Comparison of ENCODE assay signal across 8 mouse cellular contexts in genomic region chr11:88046323-88046937, GRCm38 (mm10). TPM values are rescaled to one million over a fixed set of nuclear protein-coding genes. Genes with fewer than 3 reads are reported as not detected.
DNase-seq lines count a peak whose midpoint lies in the region; ATAC-seq and TF ChIP-seq lines count a peak whose summit lies in the region.

No protein-coding gene starts in this region.

- H3K4me2 ChIP-seq in intestine, embryonic 15.5 days (replicated peaks), result peak overlapping the region; percentile 61
- H3K4me2 ChIP-seq in neural tube, embryonic 13.5 days, result peak overlapping the region; percentile 70

- H3K9me3 ChIP-seq in embryonic facial prominence, embryonic 10.5 days, result no peaks in the 10 kb centered on the region
- no peaks in the 10 kb centered on the region for H3K9me3 ChIP-seq in intestine, embryonic 15.5 days
- H3K9me3 ChIP-seq in neural tube, embryonic 13.5 days, result no peaks in the 10 kb centered on the region

- peaks cover 30% of the 10 kb centered on the region for H3K36me3 ChIP-seq in C2C12 (ENCODE audit: control insufficient read depth, insufficient read depth)
- H3K36me3 ChIP-seq in embryonic facial prominence, embryonic 10.5 days (replicated peaks), result peaks cover 45% of the 10 kb centered on the region
- no peaks in the 10 kb centered on the region for H3K36me3 ChIP-seq in intestine, embryonic 15.5 days
- peaks cover 20% of the 10 kb centered on the region for H3K36me3 ChIP-seq in neural tube, embryonic 13.5 days

- TF ChIP-seq CTCF in C2C12 (IDR thresholded peaks at IDR 0.05; ENCODE audit: control insufficient read depth, insufficient read depth, insufficient read length), result no peak

- H3K4me1 ChIP-seq in embryonic facial prominence, embryonic 10.5 days, result peaks cover 35% of the 10 kb centered on the region
- peaks cover 16% of the 10 kb centered on the region for H3K4me1 ChIP-seq in intestine, embryonic 15.5 days (replicated peaks)
- H3K4me1 ChIP-seq in neural tube, embryonic 13.5 days (replicated peaks), result peaks cover 36% of the 10 kb centered on the region

- peak overlapping the region; percentile 100 for H3K27ac ChIP-seq in embryonic facial prominence, embryonic 10.5 days (replicated peaks)
- H3K27ac ChIP-seq in intestine, embryonic 15.5 days, result no peak overlapping the region
- H3K27ac ChIP-seq in neural tube, embryonic 13.5 days (replicated peaks), result peak overlapping the region; percentile 99

- H3K4me3 ChIP-seq in C2C12 (ENCODE audit: insufficient read depth, poor library complexity, severe bottlenecking), result peak overlapping the region; percentile 99
- peak overlapping the region; percentile 99 for H3K4me3 ChIP-seq in embryonic facial prominence, embryonic 10.5 days
- H3K4me3 ChIP-seq in intestine, embryonic 15.5 days (replicated peaks), result peak overlapping the region; percentile 99
- H3K4me3 ChIP-seq in neural tube, embryonic 13.5 days, result peak overlapping the region; percentile 99

- H3K27me3 ChIP-seq in C2C12 (ENCODE audit: control insufficient read depth, insufficient read depth, insufficient read length), result no peaks in the 10 kb centered on the region
- H3K27me3 ChIP-seq in embryonic facial prominence, embryonic 10.5 days (replicated peaks; ENCODE audit: low read depth, poor library complexity, severe bottlenecking), result no peaks in the 10 kb centered on the region
- no peaks in the 10 kb centered on the region for H3K27me3 ChIP-seq in intestine, embryonic 15.5 days (replicated peaks)
- H3K27me3 ChIP-seq in neural tube, embryonic 13.5 days, result no peaks in the 10 kb centered on the region

- no peak for ATAC-seq in cerebellum, adult (ENCODE audit: insufficient number of reproducible peaks, low FRiP score, low TSS enrichment)
- no peak for ATAC-seq in intestine, embryonic 15.5 days
- ATAC-seq in neural tube, embryonic 13.5 days (ENCODE audit: low read depth), result no peak

- H3K79me2 ChIP-seq in C2C12 (ENCODE audit: control insufficient read depth, insufficient read depth), result peaks cover 63% of the 10 kb centered on the region

- 67% methylated on average over 17 of the region's 17 CpGs for WGBS in embryonic facial prominence, embryonic 10.5 days
- 60% methylated on average over 17 of the region's 17 CpGs for WGBS in intestine, embryonic 15.5 days
- 63% methylated on average over 17 of the region's 17 CpGs for WGBS in neural tube, embryonic 13.5 days

- DNase-seq in cerebellum, adult 11-12 months, result peak; percentile 54
- no peak for DNase-seq in embryonic facial prominence, embryonic 10.5 days (ENCODE audit: low spot score)
- no peak for DNase-seq in frontal cortex, postnatal 10 days (ENCODE audit: low spot score in 2 of 2)
- no peak for DNase-seq in gastrocnemius, adult 18-20 months (ENCODE audit: low spot score)

- peak overlapping the region; percentile 100 for H3K9ac ChIP-seq in intestine, embryonic 15.5 days
- peak overlapping the region; percentile 100 for H3K9ac ChIP-seq in neural tube, embryonic 13.5 days

- no peak overlapping the region for H3ac ChIP-seq in C2C12 (ENCODE audit: control insufficient read depth, insufficient read length, low read depth)

- peaks cover 44% of the 10 kb centered on the region for H3K79me3 ChIP-seq in C2C12 (ENCODE audit: low read depth)

TF ChIP-seq in C2C12, 6 proteins besides CTCF, POLR2A, EP300 and RAD21:
- TF ChIP-seq USF1 (IDR thresholded peaks at IDR 0.05; ENCODE audit: low read depth), result no peak

RNA-seq across cellular contexts. Expression of gene Srsf1, which starts 0.7 kb away (rescaled TPM):
- 143 TPM for polyA plus RNA-seq in C2C12 (2012; fragmentation: generic; extraction: Trizol)
- 402 and 405 TPM in 2 replicates for polyA plus RNA-seq in embryonic facial prominence, embryonic 10.5 days (2016; fragmentation: Nextera tagmentation; extraction: Ambion mirVana)
- polyA plus RNA-seq in intestine, embryonic 15.5 days (2015; fragmentation: Nextera tagmentation; extraction: Ambion mirVana), result 237 and 244 TPM in 2 replicates
- polyA plus RNA-seq in neural tube, embryonic 13.5 days (2015; fragmentation: Nextera tagmentation; extraction: Ambion mirVana), result 281 and 354 TPM in 2 replicates
- 10 to 100 TPM; 53.7 to 75.2 TPM for total RNA-seq in gastrocnemius, adult 18-20 months (2021)

RNA-seq across cellular contexts. Expression of gene Vezf1, which starts 21.6 kb away (rescaled TPM):
- 13.3 TPM for polyA plus RNA-seq in C2C12 (2012; fragmentation: generic; extraction: Trizol)
- polyA plus RNA-seq in embryonic facial prominence, embryonic 10.5 days (2016; fragmentation: Nextera tagmentation; extraction: Ambion mirVana), result 59.4 and 60.0 TPM in 2 replicates
- 30.4 and 32.4 TPM in 2 replicates for polyA plus RNA-seq in intestine, embryonic 15.5 days (2015; fragmentation: Nextera tagmentation; extraction: Ambion mirVana)
- polyA plus RNA-seq in neural tube, embryonic 13.5 days (2015; fragmentation: Nextera tagmentation; extraction: Ambion mirVana), result 53.9 and 62.8 TPM in 2 replicates
- total RNA-seq in gastrocnemius, adult 18-20 months (2021), result 10 to 100 TPM; 84.6 to 89.9 TPM

RNA-seq across cellular contexts. Expression of gene Cuedc1, which starts 51.4 kb away (rescaled TPM):
- 16.2 TPM for polyA plus RNA-seq in C2C12 (2012; fragmentation: generic; extraction: Trizol)
- polyA plus RNA-seq in embryonic facial prominence, embryonic 10.5 days (2016; fragmentation: Nextera tagmentation; extraction: Ambion mirVana), result 20.8 and 21.9 TPM in 2 replicates
- polyA plus RNA-seq in intestine, embryonic 15.5 days (2015; fragmentation: Nextera tagmentation; extraction: Ambion mirVana), result 14.2 and 17.6 TPM in 2 replicates
- 51.3 and 59.1 TPM in 2 replicates for polyA plus RNA-seq in neural tube, embryonic 13.5 days (2015; fragmentation: Nextera tagmentation; extraction: Ambion mirVana)
- total RNA-seq in gastrocnemius, adult 18-20 months (2021), result 100 to 1,000 TPM in 1 of 2 experiments, 10 to 100 TPM in 1; 95.6 to 121 TPM

RNA-seq across cellular contexts. Expression of gene Dynll2, which starts 59.1 kb away (rescaled TPM):
- polyA plus RNA-seq in C2C12 (2012; fragmentation: generic; extraction: Trizol), result 75.1 TPM
- 27.0 and 28.2 TPM in 2 replicates for polyA plus RNA-seq in embryonic facial prominence, embryonic 10.5 days (2016; fragmentation: Nextera tagmentation; extraction: Ambion mirVana)
- polyA plus RNA-seq in intestine, embryonic 15.5 days (2015; fragmentation: Nextera tagmentation; extraction: Ambion mirVana), result 27.7 and 27.8 TPM in 2 replicates
- polyA plus RNA-seq in neural tube, embryonic 13.5 days (2015; fragmentation: Nextera tagmentation; extraction: Ambion mirVana), result 49.1 and 51.2 TPM in 2 replicates
- 100 to 1,000 TPM; 192 to 239 TPM for total RNA-seq in gastrocnemius, adult 18-20 months (2021)
